Mouse (Mus musculus): ENCODE results near the gene Rccd1. TPM values are rescaled to one million over a fixed set of nuclear protein-coding genes. Genes with fewer than 3 reads are reported as not detected.
A peak's percentile ranks its signal among the peaks of the same experiment; 100 is the strongest.
"Not testable (repeated sequence)": the region's sequence is repeated elsewhere in the genome, so short reads cannot be mapped to it uniquely, and the experiment has no call there.

Gene Rccd1
- polyA plus RNA-seq, 1 experiment from 2014 or later, result 7.5 TPM

DNA sequence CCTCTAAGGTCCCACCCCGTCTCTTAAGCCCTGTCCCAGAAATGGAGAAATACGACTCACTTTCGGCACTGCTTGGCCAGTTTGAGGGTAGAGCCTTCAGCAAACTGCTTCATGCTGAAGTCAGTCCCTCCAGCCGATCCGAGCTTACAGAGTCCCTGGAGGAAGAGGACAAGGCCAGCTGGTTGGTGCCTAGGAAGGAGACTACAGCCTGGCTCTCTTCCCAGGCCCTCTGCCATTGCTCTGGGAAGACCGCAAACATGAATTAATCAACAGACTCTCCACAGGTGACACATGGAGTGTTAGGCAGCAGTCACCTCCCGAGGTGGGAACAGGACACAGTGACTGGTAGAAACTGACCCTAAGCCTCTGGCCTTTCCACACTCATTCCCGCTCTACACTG, 6.0 kb upstream of the Rccd1 start:
- ATAC-seq (replicated peaks; ENCODE audit: insufficient number of reproducible peaks, low FRiP score, low TSS enrichment, low read depth) (no peak), DNase-seq (ENCODE audit: low spot score) (no peak)
- H3K27me3 ChIP-seq (ENCODE audit: control insufficient read depth, insufficient read depth, low read length), result no peaks in the 10 kb centered on the region
- peaks cover 40% of the 10 kb centered on the region for H3K36me3 ChIP-seq (replicated peaks; ENCODE audit: control insufficient read depth, insufficient read depth, low read depth, low read length)
- H3K4me1 ChIP-seq (ENCODE audit: control insufficient read depth, insufficient read depth, low read length), result no peaks in the 10 kb centered on the region
- no peak overlapping the region for H3K4me3 ChIP-seq (ENCODE audit: low read depth, low read length)
- H3K27ac ChIP-seq (replicated peaks; ENCODE audit: low read depth, low read length), result no peak overlapping the region
- WGBS, result 90% methylated on average over 8 of the region's 8 CpGs
- H3K9me3 ChIP-seq (replicated peaks; ENCODE audit: control insufficient read depth, low read length), result no peaks in the 10 kb centered on the region
- no peak overlapping the region for H3K4me2 ChIP-seq (ENCODE audit: low read depth, low read length)
- no peak overlapping the region for H3K9ac ChIP-seq (replicated peaks; ENCODE audit: low read length)

DNA sequence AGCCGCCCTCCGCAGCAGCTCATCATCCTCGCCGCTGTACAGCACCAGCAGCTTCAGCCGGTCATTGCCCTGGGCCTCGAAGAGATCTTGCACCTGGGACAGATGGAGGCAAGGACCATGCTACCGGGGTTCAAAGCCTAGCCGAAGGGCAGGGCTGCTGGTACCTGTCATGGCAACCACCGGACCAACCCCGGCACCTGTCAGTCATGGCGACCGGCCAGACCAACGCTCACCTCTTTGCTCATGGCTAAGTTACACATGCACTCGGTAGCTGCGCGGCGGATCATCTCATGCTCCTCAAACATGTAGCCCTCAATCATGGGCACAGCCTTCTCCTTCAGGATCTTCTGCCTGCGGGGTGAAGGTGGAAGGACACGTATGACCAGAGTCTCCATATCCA, 1.8 kb upstream of the Rccd1 start:
- H3K4me1 ChIP-seq (ENCODE audit: control insufficient read depth, insufficient read depth, low read length), result no peaks in the 10 kb centered on the region
- H3K4me3 ChIP-seq (ENCODE audit: low read depth, low read length), result no peak overlapping the region
- no peak overlapping the region for H3K27ac ChIP-seq (replicated peaks; ENCODE audit: low read depth, low read length)
- no peaks in the 10 kb centered on the region for H3K9me3 ChIP-seq (replicated peaks; ENCODE audit: control insufficient read depth, low read length)
- H3K4me2 ChIP-seq (ENCODE audit: low read depth, low read length), result no peak overlapping the region
- H3K27me3 ChIP-seq (ENCODE audit: control insufficient read depth, insufficient read depth, low read length), result no peaks in the 10 kb centered on the region
- H3K9ac ChIP-seq (replicated peaks; ENCODE audit: low read length), result no peak overlapping the region
- H3K36me3 ChIP-seq (replicated peaks; ENCODE audit: control insufficient read depth, insufficient read depth, low read depth, low read length), result peaks cover 14% of the 10 kb centered on the region
- 96% methylated on average over 19 of the region's 19 CpGs for WGBS
- ATAC-seq (replicated peaks; ENCODE audit: insufficient number of reproducible peaks, low FRiP score, low TSS enrichment, low read depth) (no peak), DNase-seq (ENCODE audit: low spot score) (no peak)

DNA sequence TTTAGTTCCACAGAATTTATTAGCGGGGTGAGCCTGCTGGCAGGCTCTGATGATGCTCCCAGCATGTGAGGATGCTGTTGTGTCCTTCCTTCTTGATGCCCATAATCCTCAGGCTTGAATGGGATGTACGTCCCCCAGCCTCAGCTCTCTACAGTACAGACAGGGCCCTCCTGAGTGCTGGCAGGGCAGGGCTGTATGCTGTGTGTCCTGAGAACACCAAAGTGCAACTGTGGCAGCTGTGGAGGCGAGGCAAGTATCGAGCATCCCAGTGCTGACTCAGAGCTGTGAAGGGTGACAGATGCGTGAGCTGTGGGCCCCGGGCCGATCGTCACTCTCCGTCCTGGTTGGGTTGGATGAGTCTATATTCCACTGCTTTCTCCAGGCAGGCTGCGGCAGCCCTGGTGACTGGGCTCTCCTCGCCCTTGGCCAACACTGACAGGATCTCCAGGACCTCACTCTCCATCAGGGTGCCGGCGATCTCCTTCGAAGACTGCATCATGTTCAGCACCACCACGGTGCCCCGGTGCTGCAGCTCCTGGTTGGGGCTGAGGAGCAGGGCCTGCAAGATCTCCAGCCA, 1.1 kb upstream of the Rccd1 start:
- Histone ChIP-seq H3K36me3 (replicated peaks; ENCODE audit: control insufficient read depth, insufficient read depth, low read depth, low read length) (peaks cover 10% of the 10 kb centered on the region), H3K9ac (replicated peaks; ENCODE audit: low read length) (no peak overlapping the region), H3K27me3 (ENCODE audit: control insufficient read depth, insufficient read depth, low read length) (no peaks in the 10 kb centered on the region), H3K9me3 (replicated peaks; ENCODE audit: control insufficient read depth, low read length) (no peaks in the 10 kb centered on the region), H3K4me1 (ENCODE audit: control insufficient read depth, insufficient read depth, low read length) (no peaks in the 10 kb centered on the region), H3K27ac (replicated peaks; ENCODE audit: low read depth, low read length) (no peak overlapping the region), H3K4me2 (ENCODE audit: low read depth, low read length) (no peak overlapping the region), H3K4me3 (ENCODE audit: low read depth, low read length) (no peak overlapping the region)
- DNase-seq (ENCODE audit: low spot score) (no peak), ATAC-seq (replicated peaks; ENCODE audit: insufficient number of reproducible peaks, low FRiP score, low TSS enrichment, low read depth) (no peak)
- 93% methylated on average over 16 of the region's 16 CpGs for WGBS

DNA sequence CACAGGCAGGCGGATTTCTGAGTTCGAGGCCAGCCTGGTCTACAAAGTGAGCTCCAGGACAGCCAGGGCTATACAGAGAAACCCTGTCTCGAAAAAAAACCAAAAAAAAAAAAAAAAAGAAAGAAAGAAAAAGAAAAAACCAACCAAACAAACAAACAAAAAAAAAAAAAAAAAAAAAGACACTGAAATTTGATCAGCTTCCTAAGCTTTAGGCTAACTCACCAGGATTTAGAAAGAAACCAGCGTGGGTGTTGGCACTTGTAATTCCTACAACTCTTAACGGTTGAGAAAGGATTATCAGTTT, 514 bp upstream of the Rccd1 start:
- not testable (repeated sequence) for H3K9ac ChIP-seq (replicated peaks; ENCODE audit: low read length); H3K4me3 ChIP-seq (ENCODE audit: low read depth, low read length); H3K4me2 ChIP-seq (ENCODE audit: low read depth, low read length); ATAC-seq (replicated peaks; ENCODE audit: insufficient number of reproducible peaks, low FRiP score, low TSS enrichment, low read depth); H3K27ac ChIP-seq (replicated peaks; ENCODE audit: low read depth, low read length); H3K9me3 ChIP-seq (replicated peaks; ENCODE audit: control insufficient read depth, low read length); H3K4me1 ChIP-seq (ENCODE audit: control insufficient read depth, insufficient read depth, low read length); H3K36me3 ChIP-seq (replicated peaks; ENCODE audit: control insufficient read depth, insufficient read depth, low read depth, low read length); H3K27me3 ChIP-seq (ENCODE audit: control insufficient read depth, insufficient read depth, low read length); DNase-seq (ENCODE audit: low spot score)
- WGBS, result 48% methylated on average over 4 of the region's 5 CpGs

DNA sequence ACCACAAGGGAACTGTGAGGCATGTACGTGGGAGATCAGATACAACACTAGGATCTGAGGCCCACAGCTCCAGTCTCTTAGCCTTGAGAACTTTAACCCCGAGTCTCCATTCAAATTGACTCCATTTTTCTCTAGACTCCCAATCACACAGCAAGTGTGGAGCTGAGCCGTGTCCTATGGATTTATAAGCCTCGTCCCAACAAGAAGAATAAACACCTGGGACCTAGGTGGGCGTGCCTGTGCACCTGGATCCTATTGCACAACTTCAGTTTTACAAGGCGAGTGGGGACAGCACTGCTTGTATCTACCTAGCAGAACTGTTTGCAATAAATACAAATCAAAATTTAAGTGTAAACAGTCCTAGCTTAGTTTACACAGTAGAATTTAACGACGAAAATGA, 918 bp downstream of the Rccd1 start:
- DNase-seq (ENCODE audit: low spot score) (no peak), ATAC-seq (replicated peaks; ENCODE audit: insufficient number of reproducible peaks, low FRiP score, low TSS enrichment, low read depth) (no peak)
- WGBS, result 24% methylated on average over 8 of the region's 8 CpGs
- Histone ChIP-seq H3K27me3 (ENCODE audit: control insufficient read depth, insufficient read depth, low read length) (no peaks in the 10 kb centered on the region), H3K9me3 (replicated peaks; ENCODE audit: control insufficient read depth, low read length) (no peaks in the 10 kb centered on the region), H3K4me3 (ENCODE audit: low read depth, low read length) (peak overlapping the region; percentile 60), H3K27ac (replicated peaks; ENCODE audit: low read depth, low read length) (no peak overlapping the region), H3K4me1 (ENCODE audit: control insufficient read depth, insufficient read depth, low read length) (no peaks in the 10 kb centered on the region), H3K36me3 (replicated peaks; ENCODE audit: control insufficient read depth, insufficient read depth, low read depth, low read length) (peaks cover 6% of the 10 kb centered on the region), H3K4me2 (ENCODE audit: low read depth, low read length) (peak overlapping the region; percentile 69), H3K9ac (replicated peaks; ENCODE audit: low read length) (peak overlapping the region; percentile 74)

DNA sequence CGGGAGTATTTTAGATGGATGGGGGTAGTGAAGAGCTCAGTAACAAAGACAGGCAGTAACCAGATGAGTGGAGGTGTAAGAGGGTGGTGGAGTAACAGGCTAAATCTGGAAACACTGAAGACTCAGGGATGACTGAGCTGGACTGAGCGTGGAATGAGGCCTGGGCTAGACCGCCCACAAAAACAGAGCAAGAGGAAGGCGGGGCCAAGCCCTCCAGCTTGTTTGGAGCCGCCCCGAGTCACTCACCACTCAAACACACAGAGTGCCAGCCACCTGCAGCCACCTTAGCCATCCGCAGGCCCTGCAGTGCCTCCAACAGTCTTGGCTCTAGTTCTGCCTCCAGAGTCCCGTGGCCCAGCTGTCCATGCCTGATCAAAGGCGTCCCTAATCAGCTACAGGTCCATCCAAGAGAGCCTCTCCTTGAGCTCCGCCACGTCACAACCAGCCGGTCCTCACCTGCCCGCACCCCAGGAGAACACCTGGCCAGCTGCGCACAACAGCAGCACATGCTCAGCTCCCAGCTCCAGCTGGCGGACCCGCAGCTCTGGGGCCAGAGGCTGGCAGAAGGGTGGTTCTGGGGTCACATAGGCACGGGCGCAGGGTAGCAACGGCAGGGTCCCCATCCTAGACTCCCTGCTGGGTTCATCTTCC, 4.3 kb downstream of the Rccd1 start:
- H3K4me2 ChIP-seq (ENCODE audit: low read depth, low read length), result no peak overlapping the region
- no peaks in the 10 kb centered on the region for H3K4me1 ChIP-seq (ENCODE audit: control insufficient read depth, insufficient read depth, low read length)
- ATAC-seq (replicated peaks; ENCODE audit: insufficient number of reproducible peaks, low FRiP score, low TSS enrichment, low read depth) (no peak), DNase-seq (ENCODE audit: low spot score) (no peak)
- no peak overlapping the region for H3K9ac ChIP-seq (replicated peaks; ENCODE audit: low read length)
- no peak overlapping the region for H3K27ac ChIP-seq (replicated peaks; ENCODE audit: low read depth, low read length)
- 80% methylated on average over 19 of the region's 19 CpGs for WGBS
- no peaks in the 10 kb centered on the region; the same call in none of the 2 replicates for H3K36me3 ChIP-seq (replicated peaks; ENCODE audit: control insufficient read depth, insufficient read depth, low read depth, low read length)
- no peaks in the 10 kb centered on the region for H3K27me3 ChIP-seq (ENCODE audit: control insufficient read depth, insufficient read depth, low read length)
- H3K9me3 ChIP-seq (replicated peaks; ENCODE audit: control insufficient read depth, low read length), result no peaks in the 10 kb centered on the region
- no peak overlapping the region for H3K4me3 ChIP-seq (ENCODE audit: low read depth, low read length)

DNA sequence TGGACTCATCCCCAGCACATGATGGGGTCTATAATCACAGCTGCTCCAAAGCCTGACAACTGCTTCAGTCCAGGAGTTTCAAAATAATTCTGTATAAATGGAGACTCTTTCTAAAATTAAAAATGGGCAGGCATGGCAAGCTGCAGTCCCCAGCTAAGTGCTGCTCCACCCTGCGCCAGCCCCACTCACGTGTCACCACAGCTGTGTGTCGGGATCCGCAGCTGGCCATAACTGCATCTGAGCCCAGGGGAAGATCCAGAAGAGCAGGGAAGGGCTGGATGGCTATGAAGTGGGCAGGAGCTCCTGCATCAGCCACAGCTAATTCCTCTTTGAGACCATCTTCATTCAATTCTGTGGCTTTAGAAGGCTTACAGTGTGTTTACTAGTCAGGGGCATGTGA, 5.6 kb downstream of the Rccd1 start:
- Histone ChIP-seq H3K9ac (replicated peaks; ENCODE audit: low read length) (no peak overlapping the region), H3K4me3 (ENCODE audit: low read depth, low read length) (no peak overlapping the region), H3K9me3 (replicated peaks; ENCODE audit: control insufficient read depth, low read length) (no peaks in the 10 kb centered on the region), H3K36me3 (replicated peaks; ENCODE audit: control insufficient read depth, insufficient read depth, low read depth, low read length) (peaks cover 7% of the 10 kb centered on the region), H3K27me3 (ENCODE audit: control insufficient read depth, insufficient read depth, low read length) (no peaks in the 10 kb centered on the region), H3K27ac (replicated peaks; ENCODE audit: low read depth, low read length) (0 out of 2 replicates have a peak overlapping the region, but pooled peaks have one; percentile 13), H3K4me2 (ENCODE audit: low read depth, low read length) (no peak overlapping the region), H3K4me1 (ENCODE audit: control insufficient read depth, insufficient read depth, low read length) (no peaks in the 10 kb centered on the region)
- DNase-seq (ENCODE audit: low spot score), result no peak
- no peak for ATAC-seq (replicated peaks; ENCODE audit: insufficient number of reproducible peaks, low FRiP score, low TSS enrichment, low read depth)
- WGBS, result 96% methylated on average over 4 of the region's 4 CpGs

DNA sequence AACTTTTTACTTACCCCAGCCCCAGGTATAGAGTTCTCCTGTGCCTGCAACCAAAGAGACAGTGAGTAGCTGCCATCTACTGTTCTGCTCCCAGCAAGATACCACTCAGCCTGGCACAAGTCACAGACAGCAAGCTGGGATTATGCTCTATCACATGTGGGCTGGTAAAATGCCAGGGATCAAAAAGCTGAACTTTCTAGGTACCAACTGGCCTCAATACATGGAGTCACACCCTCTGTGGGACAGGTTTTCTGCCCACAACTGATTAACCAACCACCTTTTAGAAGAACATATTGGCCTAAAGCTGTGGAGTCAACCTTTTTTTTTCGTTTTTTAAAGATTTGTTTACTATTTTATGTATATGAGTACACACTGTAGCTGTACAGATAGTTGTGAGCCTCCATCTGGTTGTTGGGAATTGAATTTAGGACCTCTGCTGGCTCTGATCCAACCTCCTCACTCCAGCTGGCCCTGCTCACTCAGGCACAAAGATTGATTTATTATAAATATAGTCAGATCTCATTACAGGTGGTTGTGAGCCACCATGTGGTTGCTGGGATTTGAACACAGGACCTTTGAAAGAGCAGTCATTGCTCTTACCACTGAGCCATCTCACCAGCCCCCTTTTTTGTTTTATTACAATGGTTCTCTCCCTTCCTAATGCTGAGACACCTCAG, 6.7 kb downstream of the Rccd1 start:
- Histone ChIP-seq H3K9me3 (replicated peaks; ENCODE audit: control insufficient read depth, low read length) (no peaks in the 10 kb centered on the region), H3K27ac (replicated peaks; ENCODE audit: low read depth, low read length) (no peak overlapping the region), H3K4me2 (ENCODE audit: low read depth, low read length) (no peak overlapping the region), H3K36me3 (replicated peaks; ENCODE audit: control insufficient read depth, insufficient read depth, low read depth, low read length) (peaks cover 7% of the 10 kb centered on the region), H3K27me3 (ENCODE audit: control insufficient read depth, insufficient read depth, low read length) (no peaks in the 10 kb centered on the region), H3K4me3 (ENCODE audit: low read depth, low read length) (no peak overlapping the region), H3K4me1 (ENCODE audit: control insufficient read depth, insufficient read depth, low read length) (no peaks in the 10 kb centered on the region), H3K9ac (replicated peaks; ENCODE audit: low read length) (no peak overlapping the region)
- WGBS, result 87% methylated on average over 1 of the region's 1 CpGs
- DNase-seq (ENCODE audit: low spot score) (no peak), ATAC-seq (replicated peaks; ENCODE audit: insufficient number of reproducible peaks, low FRiP score, low TSS enrichment, low read depth) (no peak)

Measured in embryonic facial prominence, embryonic 11.5 days (tissue).